Mouse (Mus musculus) adrenal gland (tissue): ENCODE measurements around the gene Tmem222.

Experiments
- intact Hi-C: fragments of 180-260 bp; cut with DNase I; formaldehyde crosslinking; loops from one replicate; pipeline ENCODE4 v1.15.1; 2025

Tmem222 gene

GRCm38 (mm10) chr4:133221701-133222100, 55.9 kb downstream of the Tmem222 start:
- intact Hi-C loops, result no loop called here

- intact Hi-C loops, result no loop called here
Measured at GRCm38 (mm10) chr4:133220656-133221055, 56.9 kb downstream of the Tmem222 start.

- intact Hi-C loops, result loop anchor here (5.0 kb wide), 1 partner anchor 79 kb away; no protein-coding TSS in a partner anchor
Measured at GRCm38 (mm10) chr4:133218745-133219144, 58.8 kb downstream of the Tmem222 start.

- intact Hi-C loops, result loop anchor here (5.0 kb wide), 1 partner anchor 80 kb away; no protein-coding TSS in a partner anchor
Measured at GRCm38 (mm10) chr4:133217641-133218040, 60.0 kb downstream of the Tmem222 start.
